Mouse (Mus musculus) v-Abl transformed pro-B cells (cell line): ENCODE measurements at regions not wholly inside any gene's neighbourhood (a gene's known extent, or its start where the extent isn't known, plus 50 kb on each side); places are given as distances from the start of the nearest gene placed in this dataset.

Experiments used
- in situ Hi-C, 2 experiments: fragments of 400-800 bp; cut with MboI; formaldehyde crosslinking; loops; one replicate each; pipeline ENCODE4 v1.15.1; 2025; ENCODE audit not compliant: unreplicated experiment in 2 of 2

GRCm38 (mm10) chr3:35231158-35231928, 522.6 kb upstream of the Atp11b start:
- in situ Hi-C loops: no loop called here

GRCm38 (mm10) chr3:35232487-35232886, 521.4 kb upstream of the Atp11b start:
- in situ Hi-C loops: no loop called here

- in situ Hi-C loops: no loop called here
These were observed 518.8 kb upstream of the Atp11b start for GRCm38 (mm10) chr3:35235066-35235465.

GRCm38 (mm10) chr3:35235772-35236171, 518.1 kb upstream of the Atp11b start:
- in situ Hi-C loops: no loop called here

GRCm38 (mm10) chr3:35237342-35237741, 516.6 kb upstream of the Atp11b start:
- in situ Hi-C loops: no loop called here

GRCm38 (mm10) chr3:35242349-35242748, 511.6 kb upstream of the Atp11b start:
- in situ Hi-C loops: no loop called here

GRCm38 (mm10) chr3:35242871-35243529, 510.9 kb upstream of the Atp11b start:
- in situ Hi-C loops: no loop called here

GRCm38 (mm10) chr3:35245003-35245402, 508.9 kb upstream of the Atp11b start:
- in situ Hi-C loops: no loop called here

- in situ Hi-C loops: no loop called here
These were observed 507.8 kb upstream of the Atp11b start for GRCm38 (mm10) chr3:35245946-35246665.

- in situ Hi-C loops: no loop called here
These were observed 504.7 kb upstream of the Atp11b start for GRCm38 (mm10) chr3:35249160-35249559.

GRCm38 (mm10) chr3:35250092-35250749, 503.7 kb upstream of the Atp11b start:
- in situ Hi-C loops: no loop called here

- in situ Hi-C loops: no loop called here
These were observed 500.0 kb upstream of the Atp11b start for GRCm38 (mm10) chr3:35253861-35254260.

GRCm38 (mm10) chr3:35260936-35261335, 493.0 kb upstream of the Atp11b start:
- in situ Hi-C loops: no loop called here

- in situ Hi-C loops: no loop called here
These were observed 485.0 kb upstream of the Atp11b start for GRCm38 (mm10) chr3:35268949-35269348.

- in situ Hi-C loops: no loop called here
These were observed 483.7 kb upstream of the Atp11b start for GRCm38 (mm10) chr3:35269977-35270880.

- in situ Hi-C loops: no loop called here
These were observed 480.4 kb upstream of the Atp11b start for GRCm38 (mm10) chr3:35273546-35273945.

GRCm38 (mm10) chr3:35280981-35281380, 472.9 kb upstream of the Atp11b start:
- in situ Hi-C loops: no loop called here

- in situ Hi-C loops: no loop called here
These were observed 471.8 kb upstream of the Atp11b start for GRCm38 (mm10) chr3:35282106-35282505.

- in situ Hi-C loops: no loop called here
These were observed 459.1 kb upstream of the Atp11b start for GRCm38 (mm10) chr3:35294771-35295170.

GRCm38 (mm10) chr3:35295746-35296145, 458.2 kb upstream of the Atp11b start:
- in situ Hi-C loops: no loop called here
